Mouse (Mus musculus) testis, adult 2 months (tissue): ENCODE measurements around the gene Aldoart2.

Experiments
- CTCF ChIP-seq: fragments of 200-500 bp; IDR thresholded peaks from 2 replicates; pipeline ENCODE4 v1.5.1; 2012; ENCODE audit warnings: low read depth, mild to moderate bottlenecking, inconsistent platforms, low read length, moderate library complexity; ENCODE audit not compliant: control insufficient read depth, insufficient read depth, insufficient replicate concordance
- POLR2A ChIP-seq: fragments of 200-500 bp; IDR thresholded peaks from 2 replicates; pipeline ENCODE4 v1.6.1; 2012; ENCODE audit warnings: low read depth, mild to moderate bottlenecking, inconsistent platforms, low read length, moderate library complexity; ENCODE audit not compliant: control insufficient read depth

DNA sequence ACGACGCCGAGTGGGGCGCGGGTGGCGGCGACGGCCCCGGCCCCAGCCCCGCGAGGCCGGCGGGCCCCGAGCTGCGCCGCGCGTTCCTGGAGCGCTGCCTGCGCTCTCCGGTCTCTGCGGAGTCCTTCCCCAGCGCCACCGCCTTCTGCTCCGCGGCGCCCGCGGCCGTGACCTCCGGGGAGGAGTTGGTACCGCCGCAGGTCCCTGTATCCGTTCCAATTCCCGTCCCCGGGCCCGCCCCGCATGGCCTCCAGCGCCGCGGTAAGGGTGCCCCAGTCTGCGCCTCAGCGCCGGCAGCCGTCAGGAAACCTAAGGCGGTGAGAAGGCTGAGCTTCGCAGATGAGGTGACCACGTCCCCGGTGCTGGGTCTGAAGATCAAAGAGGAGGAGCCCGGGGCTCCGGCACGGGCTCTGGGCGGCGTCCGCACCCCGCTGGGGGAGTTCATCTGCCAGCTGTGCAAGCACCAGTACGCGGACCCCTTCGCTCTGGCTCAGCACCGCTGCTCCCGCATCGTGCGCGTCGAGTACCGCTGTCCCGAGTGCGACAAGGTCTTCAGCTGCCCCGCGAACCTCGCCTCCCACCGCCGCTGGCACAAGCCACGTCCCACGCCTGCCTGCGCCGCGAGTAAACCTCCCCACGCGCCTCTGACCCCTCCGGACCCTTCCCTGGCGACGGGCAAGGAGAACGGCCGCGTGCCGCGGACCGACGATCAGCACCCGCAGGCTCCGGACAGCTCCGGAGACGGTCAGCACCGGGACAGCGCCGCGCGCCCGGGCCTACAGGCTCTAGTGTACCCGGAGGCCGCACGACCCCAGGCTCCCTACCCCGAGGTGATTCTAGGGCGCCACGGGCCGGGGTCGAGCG, 34.8 kb downstream of the Aldoart2 start:
- no peak for TF ChIP-seq CTCF
- no peak for TF ChIP-seq POLR2A
